Mouse (Mus musculus): ENCODE data around the gene Ephb1. TPM values are rescaled to one million over a fixed set of nuclear protein-coding genes. Genes with fewer than 3 reads are reported as not detected.

The Ephb1 gene
- total and polyA plus RNA-seq, 3 experiments = not detected

GRCm38 (mm10) chr9:102069151-102069882 lies 285.2 kb downstream of the Ephb1 start:
- dilution Hi-C loops (cut with MboI; ENCODE audit: extremely low pct_ligation_motif_present, extremely low pct_unique_long_range_greater_than_20kb, low sequenced_read_pairs) = no loop called here
- in situ Hi-C loops (cut with MboI; ENCODE audit: low pct_ligation_motif_present, low pct_unique_long_range_greater_than_20kb, low sequenced_read_pairs) = no loop called here

GRCm38 (mm10) chr9:102066601-102067000 lies 287.9 kb downstream of the Ephb1 start:
- Histone ChIP-seq H3K4me1 (ENCODE audit: control insufficient read depth in 1 of 2, insufficient read depth in 2 of 2) (no peaks in the 10 kb centered on the region), H3K79me2 (replicated peaks; ENCODE audit: control insufficient read depth, extremely low read depth, insufficient read depth, poor library complexity, severe bottlenecking) (no peaks in the 10 kb centered on the region), H3K36me3 (replicated peaks in 1 of 2; ENCODE audit: control insufficient read depth in 1 of 2, insufficient read depth in 1 of 2, low read length in 1 of 2) (no peaks in the 10 kb centered on the region), H3K9me3 (replicated peaks; ENCODE audit: low read length) (peaks cover 84% of the 10 kb centered on the region), H3K4me2 (ENCODE audit: insufficient read depth, low read depth, poor library complexity, severe bottlenecking) (no peak overlapping the region), H3K9ac (ENCODE audit: insufficient read depth, low read depth) (no peak overlapping the region), H3K4me3 (replicated peaks in 1 of 3; ENCODE audit: low read depth in 2 of 3, low read length in 2 of 3, poor library complexity in 1 of 3) (no peak overlapping the region), H3K27ac (ENCODE audit: insufficient read depth, low read depth) (no peak overlapping the region), H3K27me3 (replicated peaks) (no peaks in the 10 kb centered on the region)
- TF ChIP-seq NELFE (IDR thresholded peaks at IDR 0.05; ENCODE audit: low read depth, low read length) (no peak), USF1 (IDR thresholded peaks at IDR 0.05; ENCODE audit: low read depth, low read length) (no peak), JUND (conservative IDR thresholded peaks at IDR 0.05; ENCODE audit: low read depth, low read length) (no peak), CHD2 (IDR thresholded peaks at IDR 0.05; ENCODE audit: low read length) (no peak), POLR2AphosphoS2 (IDR thresholded peaks at IDR 0.05; ENCODE audit: low read depth, low read length) (no peak), TBP (conservative IDR thresholded peaks at IDR 0.05; ENCODE audit: low read depth, low read length) (no peak), E2F4 (IDR thresholded peaks at IDR 0.05; ENCODE audit: insufficient replicate concordance, low read depth, low read length) (no peak), KAT2A (IDR thresholded peaks at IDR 0.05; ENCODE audit: insufficient replicate concordance, low read length) (no peak), MYC (IDR thresholded peaks at IDR 0.05; ENCODE audit: low read depth, low read length) (no peak), ETS1 (conservative IDR thresholded peaks at IDR 0.05; ENCODE audit: low read depth, low read length) (no peak), USF2 (conservative IDR thresholded peaks at IDR 0.05; ENCODE audit: low read depth, low read length) (no peak), RCOR1 (conservative IDR thresholded peaks at IDR 0.05; ENCODE audit: low read depth, low read length) (no peak), JUN (IDR thresholded peaks at IDR 0.05; ENCODE audit: insufficient read depth, low read depth, low read length) (no peak), TCF12 (IDR thresholded peaks at IDR 0.05; ENCODE audit: low read depth, low read length) (no peak), RAD21 (IDR thresholded peaks at IDR 0.05; ENCODE audit: low read depth, low read length) (no peak), CTCF (conservative IDR thresholded peaks at IDR 0.05 in 1 of 2, IDR thresholded peaks at IDR 0.05 in 1 of 2; ENCODE audit: low read depth in 2 of 2, low read length in 2 of 2) (no peak), BHLHE40 (IDR thresholded peaks at IDR 0.05; ENCODE audit: low read depth, low read length) (no peak)
- no peak for DNase-seq (ENCODE audit: extremely low read depth)
- in situ Hi-C loops (cut with MboI; ENCODE audit: low pct_ligation_motif_present, low pct_unique_long_range_greater_than_20kb, low sequenced_read_pairs) = no loop called here
- dilution Hi-C loops (cut with MboI; ENCODE audit: extremely low pct_ligation_motif_present, extremely low pct_unique_long_range_greater_than_20kb, low sequenced_read_pairs) = no loop called here

More at GRCm38 (mm10) chr9:102069151-102069882, 285.2 kb downstream of the Ephb1 start:
- Histone ChIP-seq H3K9me3 (replicated peaks; ENCODE audit: low read length) (peaks cover 85% of the 10 kb centered on the region), H3K9ac (ENCODE audit: insufficient read depth, low read depth) (no peak overlapping the region), H3K79me2 (replicated peaks; ENCODE audit: control insufficient read depth, extremely low read depth, insufficient read depth, poor library complexity, severe bottlenecking) (no peaks in the 10 kb centered on the region), H3K4me2 (ENCODE audit: insufficient read depth, low read depth, poor library complexity, severe bottlenecking) (no peak overlapping the region), H3K4me1 (ENCODE audit: control insufficient read depth in 1 of 2, insufficient read depth in 2 of 2) (no peaks in the 10 kb centered on the region), H3K4me3 (replicated peaks in 1 of 3; ENCODE audit: low read depth in 2 of 3, low read length in 2 of 3, poor library complexity in 1 of 3) (no peak overlapping the region), H3K27ac (ENCODE audit: insufficient read depth, low read depth) (no peak overlapping the region), H3K27me3 (replicated peaks) (no peaks in the 10 kb centered on the region), H3K36me3 (replicated peaks in 1 of 2; ENCODE audit: control insufficient read depth in 1 of 2, insufficient read depth in 1 of 2, low read length in 1 of 2) (no peaks in the 10 kb centered on the region)
- DNase-seq (ENCODE audit: extremely low read depth) = no peak
- TF ChIP-seq EP300 (IDR thresholded peaks at IDR 0.05; ENCODE audit: low read length) (no peak), HCFC1 (IDR thresholded peaks at IDR 0.05; ENCODE audit: low read depth, low read length) (no peak), MXI1 (IDR thresholded peaks at IDR 0.05; ENCODE audit: low read depth, low read length) (no peak), RCOR1 (conservative IDR thresholded peaks at IDR 0.05; ENCODE audit: low read depth, low read length) (no peak), USF2 (conservative IDR thresholded peaks at IDR 0.05; ENCODE audit: low read depth, low read length) (no peak), POLR2AphosphoS2 (IDR thresholded peaks at IDR 0.05; ENCODE audit: low read depth, low read length) (no peak), JUND (conservative IDR thresholded peaks at IDR 0.05; ENCODE audit: low read depth, low read length) (no peak), JUN (IDR thresholded peaks at IDR 0.05; ENCODE audit: insufficient read depth, low read depth, low read length) (no peak), MAX (IDR thresholded peaks at IDR 0.05; ENCODE audit: low read length) (no peak), ELF1 (IDR thresholded peaks at IDR 0.05; ENCODE audit: low read depth, low read length) (no peak)

Measured in CH12.LX (cell line).